Mouse (Mus musculus) B cell, adult (primary cell): ENCODE measurements around the gene Tas2r130. TPM values are rescaled to one million over a fixed set of nuclear protein-coding genes. Genes with fewer than 3 reads are reported as not detected.

ENCODE experiments used
- total RNA-seq: library from RNA; stranded (reverse); gene quantifications from 4 replicates; pipeline ENCODE4 v1.2.4, GENCODE M21; 2023; ENCODE audit not compliant: inconsistent age

Tas2r130 gene
- total RNA-seq = not detected in 4 replicates

DNA sequence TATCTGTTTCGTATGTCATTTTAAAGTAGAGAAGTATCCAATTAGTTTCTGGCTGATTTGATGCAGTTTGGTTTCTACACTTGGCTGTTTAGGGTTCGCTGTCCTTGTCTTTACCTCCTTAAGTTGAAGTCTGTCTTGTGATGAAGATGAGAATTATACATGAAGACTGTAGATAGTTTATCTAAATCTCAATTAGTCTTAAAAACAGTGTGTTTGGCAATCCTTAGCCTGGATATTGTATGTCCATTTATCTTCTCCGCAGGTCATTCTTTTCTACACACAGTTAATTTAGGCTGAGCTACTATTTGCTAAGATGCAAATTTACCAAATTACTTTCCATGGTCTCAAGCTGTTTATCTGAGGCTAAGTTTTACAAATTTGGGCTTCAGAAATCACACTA lies at the start of gene Tas2r130:
Gene Tas2r130, minus strand, starts transcription at position 101 of the 400 bp plus-strand sequence.

DNA sequence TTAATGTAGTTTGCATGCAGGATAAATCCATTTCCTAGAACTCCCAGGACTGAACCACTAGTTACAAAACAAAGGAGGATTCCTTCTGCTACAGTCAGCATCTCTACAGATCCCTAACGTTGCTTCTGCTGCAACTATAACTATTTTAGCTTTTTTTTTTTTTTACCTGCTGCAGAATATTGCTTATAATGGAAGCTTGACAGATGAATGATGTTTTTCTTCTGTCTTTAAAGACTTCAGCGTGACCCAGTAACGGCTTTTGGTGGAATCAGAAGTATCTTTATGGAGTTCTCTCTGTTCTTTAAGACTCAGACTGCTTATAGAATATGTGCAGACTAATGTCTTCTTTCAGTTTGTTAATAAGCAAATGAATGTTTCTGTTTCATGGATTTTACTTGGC lies 48.1 kb upstream of the Tas2r130 start, which contains the start of gene Tas2r106:
Gene Tas2r106, minus strand, starts transcription at position 101 of the 400 bp plus-strand sequence.

GRCm38 (mm10) chr6:131660049-131660448 lies 29.3 kb upstream of the Tas2r130 start, which contains the start of gene Tas2r107:
TSS of gene Tas2r107 (minus strand) at chr6:131660149.

Other genes with a start within 250 kb of the Tas2r130 start
- 71.9 to 85.2 TPM (median 76.6 TPM) in 4 replicates for gene Ybx3, start 242.4 kb downstream of the Tas2r130 start, total RNA-seq
- not detected in 4 replicates for gene 5430401F13Rik, start 144.5 kb downstream of the Tas2r130 start, total RNA-seq
- not detected in 4 replicates for gene Gm6619, start 144.5 kb downstream of the Tas2r130 start, total RNA-seq
- gene Tas2r107, start 29.2 kb upstream of the Tas2r130 start, total RNA-seq = not detected in 4 replicates
- not detected in 4 replicates for gene Tas2r106, start 48.0 kb upstream of the Tas2r130 start, total RNA-seq
- gene Tas2r104, start 54.8 kb upstream of the Tas2r130 start, total RNA-seq = not detected in 4 replicates
- not detected in 4 replicates for gene Tas2r105, start 56.6 kb upstream of the Tas2r130 start, total RNA-seq
- gene Tas2r114, start 59.2 kb upstream of the Tas2r130 start, total RNA-seq = not detected in 4 replicates